Mouse (Mus musculus): ENCODE results near the gene Fxn.
"Not testable (repeated sequence)": the region's sequence is repeated elsewhere in the genome, so short reads cannot be mapped to it uniquely, and the experiment has no call there.

The Fxn gene

DNA sequence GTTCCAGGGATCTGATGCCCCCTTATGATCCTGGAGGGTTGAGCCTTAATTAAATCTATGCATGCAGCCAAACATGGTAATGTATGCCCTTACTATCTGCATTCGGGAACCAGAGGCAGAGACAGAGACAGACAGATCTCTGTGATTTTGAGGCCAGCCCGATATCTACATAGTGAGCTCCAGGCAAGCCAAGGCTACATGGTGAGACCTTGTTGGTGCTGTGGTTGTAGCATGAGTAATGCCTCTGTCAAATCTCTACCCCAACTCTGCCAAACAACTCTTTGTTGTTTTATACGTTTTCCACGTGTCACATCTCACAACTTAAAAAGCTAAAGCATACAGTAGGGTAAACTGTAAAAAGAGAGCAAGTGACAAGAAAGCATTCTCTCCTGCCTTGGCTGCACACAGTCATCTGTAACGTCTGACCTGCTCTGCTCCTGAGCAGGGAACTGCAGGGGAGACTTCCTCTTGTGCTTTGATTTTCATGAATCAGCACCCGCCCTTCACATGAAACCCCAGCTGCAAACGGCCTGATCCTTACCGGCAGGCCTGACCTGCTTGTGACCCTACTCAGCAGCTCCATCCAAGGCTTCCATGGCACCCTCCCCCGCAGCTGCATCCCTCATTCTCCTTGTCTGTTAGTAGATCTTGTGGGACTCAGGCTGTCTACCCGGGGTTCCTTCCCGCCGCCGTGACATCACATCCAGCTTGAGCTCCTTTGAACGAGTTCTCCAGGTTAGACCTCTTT, 38.4 kb downstream of the Fxn start:
- DNase-seq (ENCODE audit: low spot score in 2 of 2), result no peak

DNA sequence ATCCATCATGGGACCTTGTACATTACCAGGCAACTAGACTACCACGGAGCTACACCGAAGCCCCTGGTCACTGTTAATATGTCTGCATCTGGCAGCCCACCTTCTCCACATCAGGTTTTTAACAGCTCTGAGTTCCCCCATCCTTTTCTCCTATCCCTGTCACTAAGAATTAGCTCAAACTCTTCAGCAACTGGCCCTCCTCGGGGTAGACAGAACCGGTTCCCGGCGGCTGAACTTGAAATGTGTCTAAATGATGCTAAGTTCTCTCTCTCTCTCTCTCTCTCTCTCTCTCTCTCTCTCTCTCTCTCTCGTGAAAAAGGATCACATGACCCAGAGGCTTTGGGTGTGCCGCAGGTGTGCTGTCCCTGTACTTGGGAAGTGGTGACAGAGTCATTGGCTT, 39.1 kb downstream of the Fxn start:
- DNase-seq (ENCODE audit: low spot score in 2 of 2), result no peak

DNA sequence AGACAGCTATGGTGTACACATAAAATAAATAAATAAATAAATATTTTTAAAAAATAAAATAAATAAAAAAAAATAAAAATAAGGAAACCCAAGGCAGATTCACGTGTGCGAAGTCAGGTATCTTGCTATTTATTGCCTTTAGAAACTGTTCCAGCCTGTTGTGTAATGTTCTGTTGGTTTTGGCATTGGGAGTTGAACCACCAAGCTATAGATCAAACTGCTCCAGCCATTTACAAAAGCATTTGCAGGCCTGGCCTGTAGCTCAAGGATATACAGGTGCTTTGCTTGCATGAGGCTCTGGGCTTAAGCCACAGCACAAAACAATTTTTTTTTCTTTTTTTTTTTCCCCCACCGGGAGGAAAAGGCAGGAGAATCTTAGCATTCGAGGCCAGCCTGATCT, 42.4 kb downstream of the Fxn start:
- no peak for DNase-seq (ENCODE audit: low spot score in 2 of 2)

DNA sequence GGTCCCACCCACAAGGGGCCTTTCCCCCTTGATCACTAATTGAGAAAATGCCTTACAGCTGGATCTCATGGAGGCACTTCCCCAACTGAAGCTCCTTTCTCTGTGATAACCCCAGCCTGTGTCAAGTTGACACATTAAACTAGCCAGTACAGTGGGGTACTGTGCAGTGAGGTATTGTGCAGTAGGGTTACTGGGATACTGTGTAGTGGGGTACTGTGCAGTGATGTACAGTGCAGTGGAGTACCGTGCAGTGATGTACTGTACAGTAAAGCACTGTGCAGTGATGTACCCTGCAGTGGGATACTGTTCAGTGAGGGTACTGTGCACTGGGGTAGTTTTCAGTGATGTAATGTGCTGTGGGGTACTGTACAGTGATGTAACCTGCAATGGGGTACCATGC, 48.0 kb downstream of the Fxn start:
- not testable (repeated sequence) for DNase-seq (ENCODE audit: low spot score in 2 of 2)

DNA sequence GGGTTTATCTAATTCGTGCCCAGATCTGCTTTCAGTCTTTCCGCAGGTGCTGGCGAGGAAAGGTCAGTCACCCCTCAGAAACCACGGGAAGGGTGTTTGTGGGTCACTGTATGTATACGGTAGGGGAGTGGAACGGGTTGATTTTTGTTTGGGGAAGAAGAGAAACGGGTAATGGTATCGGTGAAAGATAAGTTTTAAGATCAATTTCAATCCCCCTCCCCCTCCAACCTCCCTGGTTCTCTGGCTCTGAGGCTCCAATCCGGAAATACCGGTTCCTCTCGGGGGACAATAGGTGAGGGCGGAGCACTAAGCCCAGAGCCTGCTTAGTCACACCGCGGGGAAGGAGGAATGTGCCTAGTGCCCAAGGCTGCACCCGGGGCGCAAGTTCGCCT, 55.1 kb downstream of the Fxn start:
- no peak for DNase-seq (ENCODE audit: low spot score in 2 of 2)

DNA sequence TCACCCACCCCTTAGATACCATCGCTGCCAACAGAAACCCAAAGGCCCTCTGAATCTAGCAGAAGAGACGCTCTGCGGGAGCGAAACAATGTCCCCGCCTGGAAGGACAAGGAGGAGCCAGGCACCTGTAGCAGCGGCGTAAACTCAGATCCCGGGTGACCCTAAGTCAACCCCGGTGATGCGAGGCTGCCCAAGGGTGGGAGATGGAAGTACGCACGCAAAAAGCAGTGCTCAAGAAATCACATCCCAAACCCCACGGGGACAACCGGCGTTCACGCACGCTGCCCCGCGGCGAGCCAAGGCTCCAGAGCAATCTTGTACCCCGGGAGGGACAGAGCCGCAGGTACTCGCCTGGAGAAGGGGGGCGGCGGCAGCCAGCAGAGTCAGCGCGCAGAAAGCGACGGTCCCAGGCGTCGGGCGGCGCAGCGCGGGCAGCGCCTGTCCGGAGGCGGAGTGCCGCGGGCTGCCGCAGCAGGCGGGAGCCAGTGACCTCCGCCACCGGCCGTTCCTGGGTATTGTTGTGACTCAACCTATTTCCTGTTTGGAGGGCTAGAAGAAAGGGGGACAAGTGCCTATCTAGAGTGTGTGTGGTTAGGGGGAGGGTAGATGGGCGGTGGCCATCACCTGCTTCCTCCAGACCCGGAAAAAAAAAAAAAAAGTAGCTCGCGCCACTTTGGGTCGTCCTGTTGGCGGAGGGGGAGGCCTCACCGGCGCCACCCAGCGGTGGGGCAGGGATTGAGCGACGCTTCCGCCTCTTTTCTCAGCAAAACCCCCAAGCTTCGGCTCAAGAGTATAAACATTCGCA, 55.7 kb downstream of the Fxn start, which contains the start of gene Tjp2:
Tjp2 (minus strand) TSS at position 531 of the 805 bp plus-strand sequence.
- no peak for DNase-seq (ENCODE audit: low spot score in 2 of 2)

DNA sequence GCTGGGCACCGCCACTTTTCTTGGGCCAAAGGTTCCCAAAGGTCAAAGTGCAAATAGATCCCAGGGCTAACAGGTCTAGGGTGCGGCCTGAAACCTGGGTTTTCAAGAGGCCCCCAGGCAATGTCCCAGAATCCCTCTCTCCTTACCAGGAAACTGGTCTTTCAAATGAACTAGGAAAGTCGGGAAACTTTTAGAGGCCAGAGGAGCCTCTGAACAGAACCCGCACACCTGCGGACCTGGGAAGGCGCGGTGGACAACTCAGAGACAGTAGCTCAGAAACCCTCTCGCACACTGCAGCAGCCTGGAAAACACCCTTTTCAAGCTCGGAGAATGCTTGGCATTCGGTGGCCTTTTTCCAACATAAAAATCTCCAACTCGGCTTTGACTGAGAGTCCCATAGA, 56.6 kb downstream of the Fxn start:
- DNase-seq (ENCODE audit: low spot score in 2 of 2), result no peak

DNA sequence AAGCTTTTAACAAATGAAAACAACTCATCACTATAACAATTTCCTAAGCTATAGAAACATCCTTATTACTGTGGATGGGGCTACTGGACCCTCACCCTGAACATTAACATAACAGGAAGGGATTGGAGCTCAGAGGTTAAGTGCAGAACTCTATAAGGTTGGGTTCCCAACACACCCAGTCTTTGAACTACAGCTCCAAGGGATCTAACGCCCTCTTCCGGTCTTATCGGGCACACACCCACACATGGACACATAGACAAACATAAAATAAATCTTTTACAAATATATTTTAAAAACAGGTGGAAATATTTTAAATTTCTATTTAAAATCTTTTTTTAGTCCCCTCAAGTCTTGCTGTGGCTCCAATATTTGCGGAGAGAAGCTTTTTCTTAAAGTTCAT, 59.0 kb downstream of the Fxn start:
- DNase-seq (ENCODE audit: low spot score in 2 of 2), result no peak

DNA sequence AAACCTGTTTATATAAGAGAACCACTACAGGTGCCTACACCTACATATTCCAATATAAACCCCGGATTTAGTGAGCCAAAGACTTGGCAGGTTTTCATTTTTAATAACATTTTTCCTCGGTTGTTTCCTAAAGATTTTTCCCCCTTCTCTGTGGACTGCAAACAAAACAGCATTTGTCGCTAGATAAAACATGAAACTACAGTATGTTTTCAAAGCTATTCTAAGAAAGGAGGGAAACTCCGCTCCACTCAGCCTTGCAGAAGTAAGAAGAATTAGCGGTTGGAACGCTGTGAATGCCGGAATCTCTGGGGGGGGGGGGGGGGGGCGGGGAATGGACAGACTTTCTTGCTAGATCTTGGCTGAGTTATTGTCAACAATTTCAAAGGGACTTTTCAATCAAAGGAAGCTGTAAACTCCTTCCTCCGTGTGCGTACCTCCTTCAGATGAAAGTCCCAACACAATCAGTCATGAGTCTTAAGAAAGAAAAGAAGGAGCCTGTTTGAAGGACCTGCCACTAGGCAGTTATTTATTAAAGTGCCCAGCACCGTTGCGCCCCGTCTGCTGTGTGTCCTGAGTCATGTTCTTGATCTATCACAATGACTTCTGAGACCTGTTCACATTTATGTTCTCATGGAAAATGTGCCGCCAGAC, 59.5 kb downstream of the Fxn start:
- DNase-seq (ENCODE audit: low spot score in 2 of 2), result no peak

DNA sequence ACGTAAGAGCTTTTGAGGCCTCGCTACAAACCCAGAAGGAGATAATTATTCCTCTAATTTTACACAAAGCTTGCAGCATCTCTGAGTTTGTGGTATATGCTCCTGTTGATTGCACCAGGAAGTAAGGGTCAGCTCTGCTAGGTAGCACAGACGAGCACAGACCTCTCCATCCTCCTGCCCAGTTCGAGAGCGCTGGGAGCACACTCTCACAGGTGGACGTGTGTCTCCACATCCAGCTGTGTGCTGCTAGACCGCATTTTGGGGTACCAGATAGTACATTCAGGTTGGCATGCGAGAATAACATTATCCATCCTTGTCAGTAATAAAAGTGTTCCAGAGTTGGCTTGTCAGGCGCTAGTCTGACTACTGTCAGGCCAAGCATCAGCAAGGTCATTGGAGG, 61.4 kb downstream of the Fxn start:
- DNase-seq (ENCODE audit: low spot score in 2 of 2), result no peak

DNA sequence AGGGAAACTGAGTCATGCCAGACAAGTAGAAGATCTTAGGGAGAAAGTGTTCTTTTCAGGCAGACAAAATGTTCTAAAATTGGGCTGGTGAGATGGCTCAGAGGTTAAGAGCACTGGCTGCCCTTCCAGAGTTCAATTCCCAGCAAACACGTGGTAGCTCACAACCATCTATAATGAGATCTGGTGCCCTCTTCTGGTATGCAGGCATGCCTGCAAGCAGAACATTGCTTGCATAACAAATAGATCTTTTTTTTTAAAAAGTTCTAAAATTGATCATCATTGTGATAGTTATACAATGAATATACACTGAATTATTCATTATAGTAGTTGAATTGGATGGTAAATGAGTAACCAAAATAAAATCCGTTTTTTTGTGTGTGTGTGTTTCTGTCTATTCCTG, 62.1 kb downstream of the Fxn start:
- no peak for DNase-seq (ENCODE audit: low spot score in 2 of 2)

DNA sequence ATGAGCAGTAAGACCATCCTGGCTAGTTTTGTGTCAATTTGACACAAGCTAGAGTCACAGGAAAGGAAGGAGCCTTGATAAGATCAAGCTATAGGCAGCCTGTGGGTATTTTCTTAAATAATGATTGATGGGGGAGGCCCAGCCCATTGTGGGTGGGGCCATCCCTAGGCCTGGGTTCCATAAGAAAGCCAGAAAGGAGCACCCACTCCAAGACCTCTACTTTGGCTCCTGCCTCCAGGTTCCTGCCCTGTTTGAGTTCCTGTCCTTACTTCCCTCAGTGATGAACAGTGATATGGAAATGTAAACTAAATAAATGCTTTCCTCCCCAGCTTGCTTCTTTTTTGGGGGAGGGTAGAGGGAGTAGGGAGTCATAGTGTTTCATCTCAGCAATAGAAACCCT, 62.6 kb downstream of the Fxn start:
- no peak for DNase-seq (ENCODE audit: low spot score in 2 of 2)

DNA sequence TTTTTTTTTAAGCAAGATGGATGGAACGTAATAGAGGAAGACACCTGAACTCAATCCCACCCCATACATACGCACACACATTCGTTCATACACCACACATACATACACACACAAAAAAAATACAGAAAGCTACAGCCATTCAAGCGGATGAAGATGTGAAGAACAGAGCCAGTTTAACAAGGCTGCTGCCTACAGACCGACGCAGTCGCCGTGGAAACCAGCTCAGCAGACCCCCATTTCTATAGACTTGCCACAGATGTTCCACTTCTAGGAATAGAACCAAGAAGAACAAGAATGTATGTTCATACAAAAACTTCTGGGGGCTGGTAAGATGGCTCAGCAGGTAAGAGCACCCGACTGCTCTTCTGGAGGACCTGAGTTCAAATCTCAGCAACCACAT, 63.6 kb downstream of the Fxn start:
- no peak for DNase-seq (ENCODE audit: low spot score in 2 of 2)

DNA sequence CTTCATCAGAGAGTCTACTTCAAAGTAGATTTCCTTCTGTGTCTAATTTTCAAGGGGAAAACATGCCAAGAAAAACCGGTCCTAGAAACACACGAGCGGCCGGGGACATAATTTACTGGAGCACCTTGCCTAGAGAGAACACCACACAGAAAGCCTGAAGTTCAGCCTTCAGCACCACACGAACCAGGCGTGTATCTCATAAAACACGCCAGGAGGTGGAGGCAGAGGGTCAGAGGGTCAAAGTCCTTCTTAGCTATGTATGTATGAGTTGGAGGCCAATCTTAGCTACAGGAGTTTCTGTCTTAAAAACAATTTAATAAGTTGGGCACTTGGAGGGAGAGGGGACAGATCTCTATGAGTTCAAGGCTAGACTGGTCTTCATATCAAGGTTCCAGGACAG, 65.5 kb downstream of the Fxn start:
- DNase-seq (ENCODE audit: low spot score in 2 of 2), result no peak

DNA sequence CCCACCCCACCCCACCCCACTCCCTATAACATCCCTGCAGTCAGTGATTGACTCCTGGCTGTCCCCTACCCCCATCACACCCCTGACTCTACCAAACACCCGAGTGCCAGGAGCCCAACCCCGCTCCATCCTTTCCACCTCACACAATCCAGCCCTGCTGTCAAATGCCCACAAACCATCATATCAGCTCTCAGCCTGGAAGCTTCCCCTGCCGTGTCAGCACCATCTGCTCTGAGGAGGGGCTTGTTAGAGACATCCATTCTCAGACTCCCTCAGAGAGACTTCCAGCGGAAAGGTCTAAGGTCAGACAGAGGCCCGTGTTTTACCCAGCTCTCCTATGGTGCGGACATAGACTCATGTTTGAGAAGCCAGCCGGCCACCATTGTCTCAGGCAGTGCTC, 67.1 kb downstream of the Fxn start:
- no peak for DNase-seq (ENCODE audit: low spot score in 2 of 2)

DNA sequence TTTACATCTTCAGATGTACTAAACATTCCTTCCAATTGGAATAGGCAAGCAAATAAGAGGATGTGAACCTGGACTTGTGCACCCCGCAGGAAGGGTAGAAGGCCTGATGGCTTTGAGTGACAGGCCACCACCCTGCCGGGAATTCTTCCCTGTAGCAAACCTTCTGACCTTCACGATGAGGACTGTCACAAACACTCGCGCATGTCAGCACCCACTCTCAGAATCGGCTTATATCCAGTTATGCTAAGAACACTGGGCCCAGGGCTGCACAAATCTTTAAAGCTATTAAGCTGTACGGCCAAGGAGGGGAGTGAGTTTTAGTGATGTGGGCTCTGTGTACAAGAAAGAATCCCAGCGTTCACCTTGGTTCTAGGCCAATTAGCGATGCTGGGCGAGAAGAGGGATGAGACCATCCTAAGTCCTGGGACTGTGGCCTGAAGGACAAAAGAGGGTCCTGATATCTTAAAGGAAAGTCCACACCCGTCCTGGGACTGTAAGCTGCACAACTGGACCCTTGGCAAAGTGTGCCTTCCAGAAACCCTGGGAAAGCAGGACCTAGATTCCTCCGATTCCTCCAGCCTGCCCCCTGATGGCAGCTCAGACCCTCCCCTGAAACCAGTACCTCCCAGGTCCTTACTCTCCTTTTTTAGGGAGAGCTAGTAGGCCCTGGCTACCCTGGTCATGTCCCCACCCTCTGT, 67.7 kb downstream of the Fxn start:
- no peak for DNase-seq (ENCODE audit: low spot score in 2 of 2)
